ENCODE assay signal across 8 mouse cellular contexts in the genomic region with DNA sequence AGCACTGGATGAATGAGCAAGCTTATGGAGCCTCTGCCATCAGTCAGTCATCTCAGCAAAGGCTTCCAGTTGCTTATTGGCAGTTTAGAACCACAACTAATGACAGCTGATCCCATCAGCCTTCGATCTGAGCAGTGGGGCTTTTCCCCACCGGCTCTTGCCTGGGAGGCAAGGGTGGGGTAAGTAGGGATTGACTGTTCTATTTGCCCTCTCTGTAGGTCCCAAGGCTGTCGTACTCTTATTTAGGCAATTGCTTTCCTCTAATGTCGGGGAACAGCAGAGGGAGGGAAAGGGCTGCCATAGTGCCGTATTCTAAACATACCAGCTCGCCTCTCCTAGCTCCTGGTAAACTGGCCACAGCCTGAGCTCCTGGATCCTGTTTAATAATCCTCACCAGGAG. TPM values are rescaled to one million over a fixed set of nuclear protein-coding genes. Genes with fewer than 3 reads are reported as not detected.
DNase-seq lines count a peak whose midpoint lies in the region; ATAC-seq and TF ChIP-seq lines count a peak whose summit lies in the region.

A gene (minus strand): TSS at position 101 of the 400 bp plus-strand sequence.

- no peak within 1 kb of the TSS for H3K4me3 ChIP-seq in lung, embryonic 16.5 days (ENCODE audit: low read length)
- no peak within 1 kb of the TSS for H3K4me3 ChIP-seq in embryonic fibroblast, embryonic 13.5 days (ENCODE audit: insufficient read depth, low read length)
- H3K4me3 ChIP-seq in heart, embryonic 16.5 days (ENCODE audit: low read length), result no peak within 1 kb of the TSS
- no peak within 1 kb of the TSS for H3K4me3 ChIP-seq in neural tube, embryonic 14.5 days (ENCODE audit: low read depth, low read length)

- TF ChIP-seq CTCF in embryonic fibroblast, embryonic 13.5 days (IDR thresholded peaks at IDR 0.05; ENCODE audit: borderline replicate concordance, insufficient read depth, low read length), result no peak

- H3K27ac ChIP-seq in lung, embryonic 16.5 days (ENCODE audit: low read length), result no peak within 1 kb of the TSS
- no peak within 1 kb of the TSS for H3K27ac ChIP-seq in embryonic fibroblast, embryonic 13.5 days (ENCODE audit: insufficient read depth, low read length)
- no peak within 1 kb of the TSS for H3K27ac ChIP-seq in heart, embryonic 16.5 days (ENCODE audit: low read length)
- H3K27ac ChIP-seq in neural tube, embryonic 14.5 days (ENCODE audit: low read depth, low read length), result no peak within 1 kb of the TSS

- intact Hi-C loops in left cerebral cortex, postnatal 36 days (cut with DNase I), result no loop called here

- H3K27me3 ChIP-seq in lung, embryonic 16.5 days (ENCODE audit: control insufficient read depth, insufficient read depth, low read depth, low read length), result no peaks in the 10 kb centered on the region
- no peaks in the 10 kb centered on the region for H3K27me3 ChIP-seq in heart, embryonic 16.5 days (ENCODE audit: control insufficient read depth, insufficient read depth, low read length)
- H3K27me3 ChIP-seq in neural tube, embryonic 14.5 days (ENCODE audit: control insufficient read depth, insufficient read depth, low read length), result no peaks in the 10 kb centered on the region

- H3K4me1 ChIP-seq in lung, embryonic 16.5 days (replicated peaks; ENCODE audit: control insufficient read depth, insufficient read depth, low read length), result peaks cover 8% of the 10 kb centered on the region
- H3K4me1 ChIP-seq in embryonic fibroblast, embryonic 13.5 days (ENCODE audit: control insufficient read depth, insufficient read depth, low read length), result no peaks in the 10 kb centered on the region; the same call in 1 of the 2 replicates
- peaks cover 14% of the 10 kb centered on the region for H3K4me1 ChIP-seq in heart, embryonic 16.5 days (ENCODE audit: control insufficient read depth, insufficient read depth, low read length)
- H3K4me1 ChIP-seq in neural tube, embryonic 14.5 days (ENCODE audit: control insufficient read depth, insufficient read depth, low read length), result peaks cover 10% of the 10 kb centered on the region

- H3K9me3 ChIP-seq in lung, embryonic 16.5 days (ENCODE audit: control insufficient read depth, low read length), result no peaks in the 10 kb centered on the region
- H3K9me3 ChIP-seq in heart, embryonic 16.5 days (replicated peaks; ENCODE audit: control insufficient read depth, low read length), result no peaks in the 10 kb centered on the region
- no peaks in the 10 kb centered on the region for H3K9me3 ChIP-seq in neural tube, embryonic 14.5 days (ENCODE audit: control insufficient read depth, low read length)

- ATAC-seq in lung, embryonic 16.5 days (ENCODE audit: low read depth), result no peak
- no peak for ATAC-seq in heart, embryonic 16.5 days (replicated peaks; ENCODE audit: extremely low read depth, insufficient read depth, low FRiP score)
- ATAC-seq in neural tube, embryonic 14.5 days (ENCODE audit: low read depth), result no peak

- TF ChIP-seq POLR2A in embryonic fibroblast, embryonic 13.5 days (IDR thresholded peaks at IDR 0.05; ENCODE audit: low read depth, low read length), result no peak

- WGBS in lung, embryonic 16.5 days, result 72% methylated on average over 6 of the region's 6 CpGs
- WGBS in heart, embryonic 16.5 days, result 83% methylated on average over 6 of the region's 6 CpGs
- WGBS in neural tube, embryonic 14.5 days, result 79% methylated on average over 6 of the region's 6 CpGs

- no peak within 1 kb of the TSS for H3K9ac ChIP-seq in lung, embryonic 16.5 days (ENCODE audit: low read length)
- no peak within 1 kb of the TSS for H3K9ac ChIP-seq in heart, embryonic 16.5 days (ENCODE audit: low read length)
- H3K9ac ChIP-seq in neural tube, embryonic 14.5 days (replicated peaks; ENCODE audit: low read depth, low read length), result no peak within 1 kb of the TSS

- no peak within 1 kb of the TSS for H3K4me2 ChIP-seq in lung, embryonic 16.5 days (ENCODE audit: low read depth, low read length)
- H3K4me2 ChIP-seq in heart, embryonic 16.5 days (ENCODE audit: low read depth, low read length), result no peak within 1 kb of the TSS
- H3K4me2 ChIP-seq in neural tube, embryonic 14.5 days (ENCODE audit: low read depth, low read length), result no peak within 1 kb of the TSS

- no peaks in the 10 kb centered on the region for H3K36me3 ChIP-seq in lung, embryonic 16.5 days (ENCODE audit: control insufficient read depth, insufficient read depth, low read length)
- H3K36me3 ChIP-seq in heart, embryonic 16.5 days (ENCODE audit: control insufficient read depth, insufficient read depth), result no peaks in the 10 kb centered on the region
- no peaks in the 10 kb centered on the region for H3K36me3 ChIP-seq in neural tube, embryonic 14.5 days (ENCODE audit: control insufficient read depth, insufficient read depth, low read length)

- no peak for DNase-seq in lung, postnatal 36 days
- no peak for DNase-seq in left cerebral cortex, postnatal 36 days (ENCODE audit: low spot score in 2 of 2)
- no peak for DNase-seq in adipocyte (ENCODE audit: low spot score)
- DNase-seq in retina, embryonic 14.5 days (ENCODE audit: low spot score), result no peak

RNA-seq across cellular contexts. Expression of the gene that starts here (rescaled TPM):
- polyA plus RNA-seq in lung, embryonic 16.5 days (2015; fragmentation: Nextera tagmentation; extraction: Ambion mirVana), result 83.2 and 89.9 TPM in 2 replicates
- 35.5 and 39.8 TPM in 2 replicates for polyA plus RNA-seq in embryonic fibroblast, embryonic 13.5 days (2011; ENCODE audit: insufficient read length, low read depth, missing spikeins)
- 57.1 and 63.8 TPM in 2 replicates for polyA plus RNA-seq in heart, embryonic 16.5 days (2015; fragmentation: Nextera tagmentation; extraction: Ambion mirVana)
- 10 to 100 TPM; 24.3 to 25.0 TPM for total RNA-seq in left cerebral cortex, postnatal 36 days (2021)
- 78.9 and 79.3 TPM in 2 replicates for polyA plus RNA-seq in neural tube, embryonic 14.5 days (2014; fragmentation: Nextera tagmentation; extraction: Ambion mirVana)
